Mouse (Mus musculus): ENCODE data around the gene Sag. TPM values are rescaled to one million over a fixed set of nuclear protein-coding genes. Genes with fewer than 3 reads are reported as not detected.

Gene Sag
- polyA plus RNA-seq, 1 experiment from 2014 or later = 1.5 TPM

- WGBS = 60% methylated on average over 4 of the region's 4 CpGs
- Histone ChIP-seq H3K9ac (ENCODE audit: low read length) (no peak overlapping the region), H3K4me3 (ENCODE audit: low read depth, low read length) (no peak overlapping the region), H3K36me3 (ENCODE audit: control insufficient read depth, insufficient read depth, low read length) (no peaks in the 10 kb centered on the region), H3K9me3 (ENCODE audit: control insufficient read depth, low read length) (no peaks in the 10 kb centered on the region), H3K4me1 (ENCODE audit: control insufficient read depth, insufficient read depth, low read length) (no peaks in the 10 kb centered on the region), H3K27me3 (ENCODE audit: control insufficient read depth, insufficient read depth, low read length) (no peaks in the 10 kb centered on the region), H3K4me2 (no peak overlapping the region), H3K27ac (ENCODE audit: low read depth, low read length) (no peak overlapping the region)
- DNase-seq (ENCODE audit: low spot score, missing footprints) (no peak), ATAC-seq (ENCODE audit: low FRiP score) (no peak)
Observed at GRCm38 (mm10) chr1:87847475-87848168, 44.1 kb downstream of the Sag start.

DNA sequence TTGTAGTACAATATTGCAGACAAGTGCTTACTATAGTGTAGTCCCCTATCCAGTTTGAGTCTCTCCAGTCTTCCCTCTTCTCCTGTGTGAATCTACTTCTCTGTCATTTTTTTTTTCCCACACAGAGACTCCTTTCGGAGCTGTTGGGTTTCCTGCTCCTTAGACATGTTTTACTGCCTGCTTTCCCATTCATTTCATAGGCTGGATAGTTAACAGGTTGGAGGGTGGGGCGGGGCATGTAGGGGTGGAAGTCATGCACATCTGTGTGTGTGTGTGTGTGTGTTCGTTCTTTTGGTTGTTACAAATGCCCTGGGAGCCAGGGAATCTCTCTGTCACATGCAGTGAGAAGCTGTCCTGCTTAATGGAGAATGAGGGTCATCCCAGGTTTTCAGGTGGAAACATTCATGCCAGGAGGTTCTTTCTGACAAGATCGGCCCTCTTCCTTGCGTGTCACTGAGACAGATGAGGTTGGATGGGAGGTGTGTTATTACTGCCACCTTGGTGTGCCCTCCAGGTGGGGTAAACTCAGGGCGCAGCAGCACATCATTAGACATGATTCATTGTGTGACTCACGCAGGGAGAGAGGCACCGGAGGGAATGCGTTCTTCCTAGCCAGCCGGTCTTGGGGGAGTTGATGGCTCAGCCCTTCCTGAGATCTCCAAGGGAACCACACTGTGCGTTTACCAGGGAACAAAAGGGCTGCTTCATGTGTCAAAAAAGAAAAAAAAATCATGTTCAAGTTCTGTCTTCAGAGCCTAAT, 44.9 kb downstream of the Sag start:
- Histone ChIP-seq H3K9ac (ENCODE audit: low read length) (no peak overlapping the region), H3K9me3 (ENCODE audit: control insufficient read depth, low read length) (no peaks in the 10 kb centered on the region), H3K27me3 (ENCODE audit: control insufficient read depth, insufficient read depth, low read length) (no peaks in the 10 kb centered on the region), H3K4me2 (no peak overlapping the region), H3K4me1 (ENCODE audit: control insufficient read depth, insufficient read depth, low read length) (no peaks in the 10 kb centered on the region), H3K4me3 (ENCODE audit: low read depth, low read length) (no peak overlapping the region), H3K27ac (ENCODE audit: low read depth, low read length) (no peak overlapping the region), H3K36me3 (ENCODE audit: control insufficient read depth, insufficient read depth, low read length) (no peaks in the 10 kb centered on the region)
- DNase-seq (ENCODE audit: low spot score, missing footprints) = no peak
- WGBS = 69% methylated on average over 11 of the region's 11 CpGs
- no peak for ATAC-seq (ENCODE audit: low FRiP score)

- no peaks in the 10 kb centered on the region for H3K27me3 ChIP-seq (ENCODE audit: control insufficient read depth, insufficient read depth, low read length)
- H3K4me3 ChIP-seq (ENCODE audit: low read depth, low read length) = no peak overlapping the region
- peaks cover 4% of the 10 kb centered on the region for H3K4me1 ChIP-seq (ENCODE audit: control insufficient read depth, insufficient read depth, low read length)
- no peak overlapping the region for H3K9ac ChIP-seq (ENCODE audit: low read length)
- no peak for ATAC-seq (ENCODE audit: low FRiP score)
- no peak overlapping the region for H3K27ac ChIP-seq (ENCODE audit: low read depth, low read length)
- DNase-seq (ENCODE audit: low spot score, missing footprints) = no peak
- 85% methylated on average over 5 of the region's 5 CpGs for WGBS
- H3K4me2 ChIP-seq = no peak overlapping the region
- no peaks in the 10 kb centered on the region for H3K36me3 ChIP-seq (ENCODE audit: control insufficient read depth, insufficient read depth, low read length)
- H3K9me3 ChIP-seq (ENCODE audit: control insufficient read depth, low read length) = no peaks in the 10 kb centered on the region
Observed at GRCm38 (mm10) chr1:87849278-87849677, 45.8 kb downstream of the Sag start.

GRCm38 (mm10) chr1:87851344-87851743, 47.9 kb downstream of the Sag start:
- Histone ChIP-seq H3K9ac (ENCODE audit: low read length) (no peak overlapping the region), H3K36me3 (ENCODE audit: control insufficient read depth, insufficient read depth, low read length) (no peaks in the 10 kb centered on the region), H3K4me1 (ENCODE audit: control insufficient read depth, insufficient read depth, low read length) (peaks cover 15% of the 10 kb centered on the region), H3K27ac (ENCODE audit: low read depth, low read length) (no peak overlapping the region), H3K9me3 (ENCODE audit: control insufficient read depth, low read length) (no peaks in the 10 kb centered on the region), H3K27me3 (ENCODE audit: control insufficient read depth, insufficient read depth, low read length) (no peaks in the 10 kb centered on the region), H3K4me2 (no peak overlapping the region), H3K4me3 (ENCODE audit: low read depth, low read length) (no peak overlapping the region)
- WGBS = 90% methylated on average over 3 of the region's 3 CpGs
- no peak for DNase-seq (ENCODE audit: low spot score, missing footprints)
- no peak for ATAC-seq (ENCODE audit: low FRiP score)

DNA sequence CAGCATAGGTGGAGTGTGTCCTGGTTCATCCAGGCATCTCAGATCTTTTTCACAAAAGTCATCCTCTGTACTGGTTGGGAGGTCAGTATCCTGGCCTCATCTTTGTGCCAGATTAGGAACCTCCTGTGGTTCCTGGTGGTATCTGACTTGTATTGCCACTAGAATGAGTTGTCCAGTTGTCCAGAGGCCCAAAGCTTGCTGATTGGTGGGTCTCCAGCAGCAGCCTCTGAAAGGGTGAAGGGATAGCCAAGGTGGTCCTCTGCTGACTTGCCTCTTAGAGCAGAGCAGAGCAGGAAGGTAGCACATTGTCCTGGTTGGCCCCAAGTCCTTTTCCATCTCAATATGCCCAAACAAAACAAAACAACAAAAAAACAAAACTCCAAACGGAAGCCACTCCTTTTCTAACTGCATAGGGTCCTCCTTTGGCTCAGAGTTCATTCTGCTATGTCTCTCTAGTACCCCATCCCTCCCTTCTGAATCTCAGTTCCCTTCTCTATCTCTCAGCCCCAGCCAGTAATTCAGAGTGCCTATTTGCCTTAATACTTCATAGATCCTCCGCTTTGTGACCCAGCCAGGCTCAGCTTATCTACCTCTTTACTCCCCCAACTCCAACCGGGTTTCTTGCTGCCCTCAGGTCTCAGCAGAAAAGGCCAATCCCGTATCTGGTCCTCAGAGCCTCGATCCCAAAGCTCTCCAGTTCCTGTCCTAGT, 48.8 kb downstream of the Sag start:
- 55% methylated on average over 5 of the region's 5 CpGs for WGBS

GRCm38 (mm10) chr1:87852892-87853600, 49.6 kb downstream of the Sag start, which contains the start of gene Dgkd:
TSS of gene Dgkd (plus strand) at chr1:87853287.
- Histone ChIP-seq H3K36me3 (ENCODE audit: control insufficient read depth, insufficient read depth, low read length) (no peaks in the 10 kb centered on the region), H3K4me1 (ENCODE audit: control insufficient read depth, insufficient read depth, low read length) (peaks cover 15% of the 10 kb centered on the region), H3K4me3 (ENCODE audit: low read depth, low read length) (peak within 1 kb of the TSS; percentile 98), H3K9me3 (ENCODE audit: control insufficient read depth, low read length) (no peaks in the 10 kb centered on the region), H3K27ac (ENCODE audit: low read depth, low read length) (peak within 1 kb of the TSS; percentile 51), H3K4me2 (peak within 1 kb of the TSS; percentile 70), H3K9ac (ENCODE audit: low read length) (peak within 1 kb of the TSS; percentile 88), H3K27me3 (ENCODE audit: control insufficient read depth, insufficient read depth, low read length) (no peaks in the 10 kb centered on the region)
- ATAC-seq (ENCODE audit: low FRiP score) (peak; percentile 98), DNase-seq (ENCODE audit: low spot score, missing footprints) (peak; percentile 99)
- 1% methylated on average over 73 of the region's 74 CpGs for WGBS

More for the DNA sequence above, 48.8 kb downstream of the Sag start:
- ATAC-seq (ENCODE audit: low FRiP score) (no peak), DNase-seq (ENCODE audit: low spot score, missing footprints) (no peak)
- peaks cover 15% of the 10 kb centered on the region for H3K4me1 ChIP-seq (ENCODE audit: control insufficient read depth, insufficient read depth, low read length)
- peak overlapping the region; percentile 43; the same call in 1 of the 2 replicates for H3K4me2 ChIP-seq
- no peaks in the 10 kb centered on the region for H3K9me3 ChIP-seq (ENCODE audit: control insufficient read depth, low read length)
- H3K9ac ChIP-seq (ENCODE audit: low read length) = peak overlapping the region; percentile 35
- no peak overlapping the region for H3K4me3 ChIP-seq (ENCODE audit: low read depth, low read length)
- no peak overlapping the region for H3K27ac ChIP-seq (ENCODE audit: low read depth, low read length)
- H3K27me3 ChIP-seq (ENCODE audit: control insufficient read depth, insufficient read depth, low read length) = no peaks in the 10 kb centered on the region
- no peaks in the 10 kb centered on the region for H3K36me3 ChIP-seq (ENCODE audit: control insufficient read depth, insufficient read depth, low read length)

- Histone ChIP-seq H3K4me2 (peak overlapping the region; percentile 70), H3K9ac (ENCODE audit: low read length) (peak overlapping the region; percentile 88), H3K36me3 (ENCODE audit: control insufficient read depth, insufficient read depth, low read length) (no peaks in the 10 kb centered on the region), H3K9me3 (ENCODE audit: control insufficient read depth, low read length) (no peaks in the 10 kb centered on the region), H3K4me1 (ENCODE audit: control insufficient read depth, insufficient read depth, low read length) (peaks cover 15% of the 10 kb centered on the region), H3K4me3 (ENCODE audit: low read depth, low read length) (peak overlapping the region; percentile 98), H3K27ac (ENCODE audit: low read depth, low read length) (peak overlapping the region; percentile 51), H3K27me3 (ENCODE audit: control insufficient read depth, insufficient read depth, low read length) (no peaks in the 10 kb centered on the region)
- WGBS = under 1% methylated on average over 34 of the region's 48 CpGs
- no peak; the same call in 1 of the 2 replicates for ATAC-seq (ENCODE audit: low FRiP score)
- peak; percentile 94 for DNase-seq (ENCODE audit: low spot score, missing footprints)
Observed at GRCm38 (mm10) chr1:87853601-87854361, 50.3 kb downstream of the Sag start.

GRCm38 (mm10) chr1:87854411-87854810, 50.9 kb downstream of the Sag start:
- DNase-seq (ENCODE audit: low spot score, missing footprints) (no peak), ATAC-seq (ENCODE audit: low FRiP score) (no peak)
- H3K4me3 ChIP-seq (ENCODE audit: low read depth, low read length) = peak overlapping the region; percentile 98
- H3K4me2 ChIP-seq = peak overlapping the region; percentile 70
- H3K4me1 ChIP-seq (ENCODE audit: control insufficient read depth, insufficient read depth, low read length) = peaks cover 15% of the 10 kb centered on the region
- H3K27ac ChIP-seq (ENCODE audit: low read depth, low read length) = no peak overlapping the region
- no peaks in the 10 kb centered on the region for H3K9me3 ChIP-seq (ENCODE audit: control insufficient read depth, low read length)
- no peaks in the 10 kb centered on the region for H3K27me3 ChIP-seq (ENCODE audit: control insufficient read depth, insufficient read depth, low read length)
- H3K36me3 ChIP-seq (ENCODE audit: control insufficient read depth, insufficient read depth, low read length) = no peaks in the 10 kb centered on the region
- WGBS = 36% methylated on average over 6 of the region's 6 CpGs
- peak overlapping the region; percentile 88 for H3K9ac ChIP-seq (ENCODE audit: low read length)
